Mouse (Mus musculus) midbrain, embryonic 14.5 days (tissue): ENCODE measurements around the gene Tmem39a. TPM values are rescaled to one million over a fixed set of nuclear protein-coding genes. Genes with fewer than 3 reads are reported as not detected.

Experiments used
- ATAC-seq: fragments of 200-750 bp; cut with Nextera tagmentation; 2 replicates; pipeline ENCODE4 v1.8.0; 2017; ENCODE audit warnings: moderate number of reproducible peaks, moderate library complexity; ENCODE audit not compliant: low FRiP score, low TSS enrichment
- DNase-seq: peaks from one replicate; pipeline ENCODE4 v3.0.0-alpha.2; 2015
- H3K27ac ChIP-seq: fragments of 300-500 bp; sonication (generic); replicated peaks from 2 replicates; pipeline ENCODE4 v1.5.1; 2014; ENCODE audit warnings: mild to moderate bottlenecking, low read depth, low read length, moderate library complexity
- H3K27me3 ChIP-seq: fragments of 300-500 bp; sonication (generic); 2 replicates; pipeline ENCODE4 v1.6.1; 2014; ENCODE audit warnings: low read length, control low read depth, mixed read lengths; ENCODE audit not compliant: control insufficient read depth, insufficient read depth
- H3K36me3 ChIP-seq: fragments of 300-500 bp; sonication (generic); 2 replicates; pipeline ENCODE4 v1.6.1; 2014; ENCODE audit warnings: low read length, control low read depth; ENCODE audit not compliant: control insufficient read depth, insufficient read depth
- H3K4me1 ChIP-seq: fragments of 300-500 bp; sonication (generic); 2 replicates; pipeline ENCODE4 v1.6.1; 2014; ENCODE audit warnings: mild to moderate bottlenecking, antibody characterized with exemption, low read length, control low read depth; ENCODE audit not compliant: control insufficient read depth, insufficient read depth
- H3K4me2 ChIP-seq: fragments of 300-500 bp; sonication (generic); 2 replicates; pipeline ENCODE4 v1.6.1; 2014; ENCODE audit warnings: mild to moderate bottlenecking, low read length, moderate library complexity
- H3K4me3 ChIP-seq: fragments of 300-500 bp; sonication (generic); replicated peaks from 2 replicates; pipeline ENCODE4 v1.5.1; 2014; ENCODE audit warnings: low read depth, low read length
- H3K9ac ChIP-seq: fragments of 300-500 bp; sonication (generic); replicated peaks from 2 replicates; pipeline ENCODE4 v1.6.1; 2014; ENCODE audit warnings: mild to moderate bottlenecking, low read length, moderate library complexity
- H3K9me3 ChIP-seq: fragments of 300-500 bp; sonication (generic); 2 replicates; pipeline ENCODE4 v1.6.1; 2016; ENCODE audit warnings: low read length, control low read depth, mixed read lengths; ENCODE audit not compliant: control insufficient read depth
- WGBS: fragments of 180-500 bp; shearing (Covaris S2); extraction: QIAGEN DNeasy Blood & Tissue Kit; methylation state at CpG from one replicate; pipeline ENCODE4 v1.1.7; 2014; 5-methylcytosine and 5-hydroxymethylcytosine counted together
- polyA plus RNA-seq: library from polyadenylated mRNA; unstranded; fragments of >200 nt; fragmentation: Nextera tagmentation; extraction: Ambion mirVana; gene quantifications from 2 replicates; pipeline ENCODE4 v1.2.1, GENCODE M21; 2014

The Tmem39a gene
- polyA plus RNA-seq, 1 experiment from 2014 or later, result 38.6 TPM

DNA sequence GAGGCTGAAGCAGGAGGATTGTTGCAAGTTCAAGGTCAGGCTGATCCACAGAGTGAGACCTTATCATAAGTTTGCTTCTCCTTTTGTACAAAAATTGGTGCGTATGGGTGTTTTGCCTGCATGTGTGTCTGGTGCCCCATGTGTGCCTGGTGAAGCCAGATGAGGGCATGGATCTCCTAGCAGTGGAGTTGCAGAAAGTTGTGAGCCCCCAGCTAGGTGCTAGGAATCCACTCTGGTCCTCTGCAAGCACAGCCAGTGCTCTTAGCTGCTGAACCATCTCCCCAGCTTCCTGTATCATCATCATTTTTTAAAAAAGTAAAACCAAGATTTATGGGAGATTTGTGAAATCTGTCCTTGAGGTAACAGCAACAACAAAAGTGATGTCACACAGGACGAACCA lies 38.2 kb downstream of the Tmem39a start:
- no peak overlapping the region for H3K27ac ChIP-seq
- no peak overlapping the region for H3K9ac ChIP-seq
- H3K4me3 ChIP-seq, result no peak overlapping the region
- DNase-seq (no peak), ATAC-seq (no peak)
- H3K4me1 ChIP-seq, result no peaks in the 10 kb centered on the region
- no peaks in the 10 kb centered on the region for H3K27me3 ChIP-seq
- no peak overlapping the region for H3K4me2 ChIP-seq
- no peaks in the 10 kb centered on the region for H3K9me3 ChIP-seq
- WGBS, result 92% methylated on average over 2 of the region's 2 CpGs
- H3K36me3 ChIP-seq, result peaks cover 8% of the 10 kb centered on the region

DNA sequence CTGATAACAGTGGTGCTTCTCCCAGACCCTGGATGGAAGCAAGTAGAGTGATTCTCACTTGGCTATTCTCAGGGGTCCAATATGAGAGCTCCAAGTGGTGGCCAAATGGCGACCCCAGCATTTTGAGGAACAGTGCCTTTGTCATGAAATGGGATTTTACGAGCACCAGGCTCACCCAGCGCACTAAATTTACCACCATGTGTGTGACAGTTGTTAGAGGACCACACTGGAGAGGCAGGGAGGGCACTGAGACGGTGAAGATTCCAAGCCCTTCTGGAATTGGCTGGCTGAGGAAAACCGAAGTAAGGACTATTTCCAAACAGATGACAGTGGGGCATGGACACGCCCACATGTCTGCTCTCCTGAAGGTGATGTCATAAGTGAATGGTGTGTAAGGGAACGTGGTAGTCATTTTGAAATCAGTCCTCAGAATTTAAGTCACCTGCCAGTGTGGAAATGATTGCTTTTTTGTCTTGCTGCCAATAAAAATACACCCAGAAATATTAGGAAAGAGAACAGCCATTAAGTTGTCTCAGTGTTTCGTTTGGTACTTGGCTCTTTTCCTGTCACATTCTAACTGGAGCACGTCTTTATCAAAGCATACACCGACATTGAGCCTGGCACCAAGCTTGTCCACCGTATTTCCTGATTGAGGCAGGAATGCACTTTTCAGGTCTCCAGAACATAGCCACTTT lies 40.6 kb downstream of the Tmem39a start:
- H3K9ac ChIP-seq, result no peak overlapping the region
- H3K4me2 ChIP-seq, result no peak overlapping the region
- H3K4me3 ChIP-seq, result no peak overlapping the region
- no peaks in the 10 kb centered on the region for H3K36me3 ChIP-seq
- WGBS, result 80% methylated on average over 11 of the region's 11 CpGs
- no peak for ATAC-seq
- no peaks in the 10 kb centered on the region for H3K9me3 ChIP-seq
- H3K27me3 ChIP-seq, result no peaks in the 10 kb centered on the region
- no peak for DNase-seq
- no peak overlapping the region for H3K27ac ChIP-seq
- no peaks in the 10 kb centered on the region for H3K4me1 ChIP-seq

DNA sequence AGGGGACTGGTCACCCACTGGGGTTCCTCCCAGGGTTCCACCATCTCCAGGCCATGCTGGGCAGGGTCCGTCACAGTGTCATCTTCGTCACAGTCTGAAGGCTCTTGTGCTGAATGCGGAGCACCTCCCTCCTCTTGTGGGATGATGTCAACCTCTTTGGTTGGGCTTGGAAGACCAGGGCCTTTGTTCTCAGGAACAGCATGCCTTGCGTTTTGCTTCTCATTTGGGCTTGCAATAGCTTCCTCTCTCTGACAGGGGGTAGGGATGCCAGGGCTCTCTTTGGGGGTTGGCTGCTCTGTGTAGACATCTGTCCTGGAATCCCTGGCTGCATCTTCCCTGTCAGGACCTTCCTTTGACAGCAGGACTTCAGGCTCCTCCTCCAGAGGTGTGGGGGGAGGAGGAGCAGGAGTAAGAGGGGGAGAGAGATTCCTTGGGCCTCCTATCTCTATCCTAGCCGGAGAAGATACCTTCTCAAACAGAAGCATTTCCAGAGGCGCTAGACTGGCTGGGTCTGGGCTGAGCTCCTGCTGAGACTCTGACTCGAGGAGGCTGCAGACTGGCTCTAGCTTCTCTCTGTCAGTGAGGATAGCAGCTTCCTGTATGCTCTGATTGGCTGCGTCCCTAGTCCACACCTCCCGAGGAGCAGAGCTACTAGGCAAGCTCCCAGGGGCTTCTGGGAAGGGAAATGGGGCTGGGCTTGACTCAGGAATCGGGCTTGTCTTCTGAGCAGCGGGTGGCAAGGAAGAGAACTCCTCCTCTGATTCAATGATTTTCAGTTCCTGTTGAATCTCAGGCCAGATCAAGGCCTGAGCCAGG lies 44.7 kb downstream of the Tmem39a start:
- H3K4me3 ChIP-seq, result no peak overlapping the region
- no peaks in the 10 kb centered on the region for H3K4me1 ChIP-seq
- H3K4me2 ChIP-seq, result no peak overlapping the region
- no peak overlapping the region for H3K9ac ChIP-seq
- ATAC-seq, result no peak
- peak; percentile 14 for DNase-seq
- no peak overlapping the region for H3K27ac ChIP-seq
- no peaks in the 10 kb centered on the region for H3K36me3 ChIP-seq
- H3K27me3 ChIP-seq, result no peaks in the 10 kb centered on the region
- H3K9me3 ChIP-seq, result no peaks in the 10 kb centered on the region
- WGBS, result 40% methylated on average over 11 of the region's 11 CpGs

DNA sequence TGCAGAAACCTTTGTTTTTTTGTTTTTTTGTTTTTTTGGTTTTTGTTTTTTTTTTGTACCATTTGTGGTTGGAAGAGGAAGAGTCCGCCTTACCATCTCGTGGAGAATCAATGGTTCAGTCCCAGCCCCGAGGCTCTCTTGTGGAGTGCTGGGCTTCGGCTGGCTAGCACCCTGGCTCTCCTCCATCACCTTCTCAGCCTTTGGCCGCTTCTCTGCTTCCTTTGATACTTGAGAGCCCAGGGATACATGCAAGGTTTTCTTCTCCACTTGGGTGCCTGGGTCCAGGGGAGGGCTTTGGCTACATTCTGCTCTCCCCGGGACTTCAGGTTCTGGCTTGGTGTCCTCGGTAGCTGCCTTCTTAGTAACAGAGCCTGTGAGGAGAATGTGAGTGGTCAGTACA lies 48.0 kb downstream of the Tmem39a start:
- peaks cover 3% of the 10 kb centered on the region; the same call in 1 of the 2 replicates for H3K9me3 ChIP-seq
- no peaks in the 10 kb centered on the region for H3K27me3 ChIP-seq
- no peak overlapping the region for H3K4me3 ChIP-seq
- no peak overlapping the region for H3K27ac ChIP-seq
- WGBS, result 91% methylated on average over 7 of the region's 7 CpGs
- H3K4me2 ChIP-seq, result no peak overlapping the region
- H3K9ac ChIP-seq, result no peak overlapping the region
- H3K36me3 ChIP-seq, result no peaks in the 10 kb centered on the region
- no peaks in the 10 kb centered on the region for H3K4me1 ChIP-seq
- no peak for ATAC-seq
- DNase-seq, result no peak

DNA sequence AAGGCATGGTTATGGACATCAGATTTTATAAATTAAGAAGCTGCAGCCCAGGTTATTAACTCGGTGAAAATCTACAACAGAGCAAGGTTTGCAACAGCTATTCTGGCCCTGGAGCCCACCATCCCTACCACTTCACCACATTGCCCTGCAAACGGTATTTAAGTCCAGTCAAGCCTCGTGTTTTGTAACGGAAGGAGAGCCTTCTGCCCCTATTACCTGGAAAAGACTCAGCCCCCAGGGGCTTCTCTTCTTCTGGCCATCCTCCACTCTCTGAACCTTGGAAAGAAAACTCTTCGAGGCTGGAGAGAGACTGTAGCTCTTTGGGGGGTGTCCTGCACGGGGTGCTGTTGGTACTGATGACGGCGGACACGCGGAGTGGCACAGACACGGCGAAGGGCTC lies 50.2 kb downstream of the Tmem39a start:
- ATAC-seq (no peak), DNase-seq (no peak)
- no peak overlapping the region for H3K4me2 ChIP-seq
- no peaks in the 10 kb centered on the region for H3K27me3 ChIP-seq
- H3K9me3 ChIP-seq, result peaks cover 3% of the 10 kb centered on the region; the same call in 1 of the 2 replicates
- no peak overlapping the region for H3K4me3 ChIP-seq
- H3K9ac ChIP-seq, result no peak overlapping the region
- H3K36me3 ChIP-seq, result no peaks in the 10 kb centered on the region
- 77% methylated on average over 12 of the region's 12 CpGs for WGBS
- no peaks in the 10 kb centered on the region for H3K4me1 ChIP-seq
- no peak overlapping the region for H3K27ac ChIP-seq

DNA sequence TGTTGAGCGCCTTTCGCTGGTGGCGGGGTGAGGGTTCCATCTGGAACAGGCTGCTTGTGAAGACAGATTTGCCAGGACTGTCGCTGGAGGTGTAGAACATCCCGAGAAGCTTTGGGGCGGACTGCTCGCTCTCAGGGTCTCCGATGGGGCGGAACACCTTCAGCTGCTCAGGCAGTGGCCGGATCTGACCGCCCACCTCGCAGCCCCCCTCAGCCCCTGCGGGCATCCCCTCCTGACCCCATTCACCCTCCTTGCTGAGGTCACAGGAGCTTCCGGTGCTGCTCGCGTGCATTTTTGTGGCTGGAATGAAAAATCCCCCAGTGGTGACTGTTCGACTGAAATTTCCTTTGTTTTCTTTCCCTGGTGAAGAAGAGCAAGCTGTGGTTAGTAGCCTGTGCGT lies 50.6 kb downstream of the Tmem39a start:
- DNase-seq (no peak), ATAC-seq (no peak)
- no peak overlapping the region for H3K4me3 ChIP-seq
- H3K27ac ChIP-seq, result no peak overlapping the region
- no peaks in the 10 kb centered on the region for H3K27me3 ChIP-seq
- no peak overlapping the region for H3K9ac ChIP-seq
- no peak overlapping the region for H3K4me2 ChIP-seq
- peaks cover 3% of the 10 kb centered on the region; the same call in 1 of the 2 replicates for H3K9me3 ChIP-seq
- H3K4me1 ChIP-seq, result no peaks in the 10 kb centered on the region
- 64% methylated on average over 18 of the region's 18 CpGs for WGBS
- no peaks in the 10 kb centered on the region for H3K36me3 ChIP-seq

DNA sequence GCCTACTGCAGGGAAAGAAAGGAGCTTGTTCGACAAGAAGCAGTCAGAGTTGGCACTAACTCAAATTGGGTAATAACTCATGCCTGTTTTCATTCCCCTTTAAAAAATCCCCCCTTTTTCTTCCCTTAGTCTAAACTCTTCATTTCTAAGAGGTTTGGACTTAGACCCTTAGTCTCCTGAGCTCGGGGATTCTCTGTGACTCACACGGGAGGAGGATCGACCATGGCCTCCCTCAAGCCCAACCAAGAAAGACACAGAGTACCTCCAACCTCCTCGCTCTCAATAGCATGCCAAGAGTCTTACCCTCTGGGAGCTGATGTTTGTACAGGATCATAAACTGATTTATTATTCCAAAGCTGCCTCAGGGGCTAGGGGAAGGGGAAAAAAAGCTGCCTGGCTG lies 54.1 kb downstream of the Tmem39a start:
- no peaks in the 10 kb centered on the region for H3K4me1 ChIP-seq
- H3K9ac ChIP-seq, result no peak overlapping the region
- H3K4me3 ChIP-seq, result no peak overlapping the region
- no peak overlapping the region for H3K4me2 ChIP-seq
- no peaks in the 10 kb centered on the region for H3K36me3 ChIP-seq
- WGBS, result 78% methylated on average over 5 of the region's 5 CpGs
- DNase-seq (no peak), ATAC-seq (no peak)
- H3K9me3 ChIP-seq, result peaks cover 3% of the 10 kb centered on the region; the same call in 1 of the 2 replicates
- H3K27ac ChIP-seq, result no peak overlapping the region
- H3K27me3 ChIP-seq, result no peaks in the 10 kb centered on the region

DNA sequence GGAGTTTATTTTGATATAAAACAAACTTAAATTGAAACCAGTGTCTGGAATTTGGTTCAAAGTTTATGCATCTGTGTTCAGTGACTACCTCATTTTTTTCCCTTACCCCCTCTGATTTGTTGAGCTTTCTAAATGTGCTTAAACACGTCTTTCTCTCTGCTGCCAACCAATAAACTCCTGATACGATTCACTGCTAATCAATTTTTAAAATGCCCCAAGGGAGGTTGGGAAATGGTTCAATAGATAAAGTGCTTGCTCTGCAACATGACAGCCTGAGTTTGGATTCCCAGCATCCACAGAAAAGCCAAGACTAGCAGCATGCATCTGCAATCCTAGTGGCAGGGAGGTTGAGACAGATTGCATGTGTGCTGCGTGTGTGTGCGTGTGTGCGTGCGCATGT lies 55.1 kb downstream of the Tmem39a start:
- Histone ChIP-seq H3K4me1 (no peaks in the 10 kb centered on the region), H3K4me2 (no peak overlapping the region), H3K4me3 (no peak overlapping the region), H3K9me3 (peaks cover 3% of the 10 kb centered on the region; the same call in 1 of the 2 replicates), H3K9ac (no peak overlapping the region), H3K36me3 (no peaks in the 10 kb centered on the region), H3K27ac (no peak overlapping the region), H3K27me3 (no peaks in the 10 kb centered on the region)
- WGBS, result 90% methylated on average over 6 of the region's 6 CpGs
- DNase-seq (no peak), ATAC-seq (no peak)

DNA sequence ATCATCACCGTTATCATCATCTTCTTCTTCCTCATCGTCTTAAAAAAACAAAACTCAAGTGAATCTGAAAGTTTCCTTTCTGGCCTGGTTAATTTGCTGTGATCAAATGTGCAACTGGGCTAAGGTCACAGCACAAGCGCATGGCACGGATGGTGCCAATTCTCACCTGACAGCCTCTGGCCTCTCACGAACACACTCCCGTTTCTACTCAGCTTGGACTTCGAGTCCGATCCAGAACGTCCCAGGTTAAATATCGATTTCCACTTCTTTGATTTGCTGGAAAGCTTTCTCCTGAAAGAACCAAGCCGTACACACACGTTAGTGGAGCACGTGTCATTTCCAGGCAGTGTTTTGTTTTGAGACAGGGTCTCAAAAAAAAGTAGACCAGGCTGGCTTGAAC lies 59.5 kb downstream of the Tmem39a start:
- Histone ChIP-seq H3K4me2 (no peak overlapping the region), H3K27me3 (no peaks in the 10 kb centered on the region), H3K9me3 (no peaks in the 10 kb centered on the region), H3K27ac (no peak overlapping the region), H3K36me3 (no peaks in the 10 kb centered on the region), H3K9ac (no peak overlapping the region), H3K4me1 (no peaks in the 10 kb centered on the region), H3K4me3 (no peak overlapping the region)
- no peak for ATAC-seq
- no peak for DNase-seq
- WGBS, result 95% methylated on average over 13 of the region's 13 CpGs
